Mouse (Mus musculus) neural tube, embryonic 14.5 days (tissue): ENCODE measurements at regions not wholly inside any gene's neighbourhood (a gene's known extent, or its start where the extent isn't known, plus 50 kb on each side); places are given as distances from the start of the nearest gene placed in this dataset.

Experiments
- ATAC-seq: fragments of 200-750 bp; cut with Nextera tagmentation; 2 replicates; pipeline ENCODE4 v1.8.0; 2017; ENCODE audit warnings: low read depth, mild to moderate bottlenecking, moderate TSS enrichment, moderate library complexity
- H3K27ac ChIP-seq: fragments of 300-500 bp; sonication (generic); 2 replicates; pipeline ENCODE4 v1.5.1; 2014; ENCODE audit warnings: low read depth, mild to moderate bottlenecking, control low read depth, low read length, moderate library complexity, mixed read lengths
- H3K27me3 ChIP-seq: fragments of 300-500 bp; sonication (generic); 2 replicates; pipeline ENCODE4 v1.6.1; 2014; ENCODE audit warnings: low read length; ENCODE audit not compliant: control insufficient read depth, insufficient read depth
- H3K36me3 ChIP-seq: fragments of 300-500 bp; sonication (generic); 2 replicates; pipeline ENCODE4 v1.6.1; 2014; ENCODE audit warnings: low read length, mixed read lengths; ENCODE audit not compliant: control insufficient read depth, insufficient read depth
- H3K4me1 ChIP-seq: fragments of 300-500 bp; sonication (generic); 2 replicates; pipeline ENCODE4 v1.6.1; 2014; ENCODE audit warnings: low read length; ENCODE audit not compliant: control insufficient read depth, insufficient read depth
- H3K4me2 ChIP-seq: fragments of 300-500 bp; sonication (generic); 2 replicates; pipeline ENCODE4 v1.6.1; 2014; ENCODE audit warnings: mild to moderate bottlenecking, low read depth, low read length, control low read depth
- H3K4me3 ChIP-seq: fragments of 300-500 bp; sonication (generic); 2 replicates; pipeline ENCODE4 v1.5.1; 2014; ENCODE audit warnings: low read depth, low read length, control low read depth, mixed read lengths
- H3K9ac ChIP-seq: fragments of 300-500 bp; sonication (generic); replicated peaks from 2 replicates; pipeline ENCODE4 v1.6.1; 2014; ENCODE audit warnings: low read depth, mild to moderate bottlenecking, control low read depth, low read length, mixed read lengths
- H3K9me3 ChIP-seq: fragments of 300-500 bp; sonication (generic); 2 replicates; pipeline ENCODE4 v1.6.1; 2016; ENCODE audit warnings: low read length; ENCODE audit not compliant: control insufficient read depth
- WGBS: fragments of 180-500 bp; shearing (Covaris S2); extraction: QIAGEN DNeasy Blood & Tissue Kit; methylation state at CpG from one replicate; pipeline ENCODE4 v1.1.7; 2014; 5-methylcytosine and 5-hydroxymethylcytosine counted together

GRCm38 (mm10) chr12:6211266-6211665 lies 835.8 kb upstream of the Klhl29 start:
- ATAC-seq: no peak
- 41% methylated on average over 1 of the region's 1 CpGs for WGBS

DNA sequence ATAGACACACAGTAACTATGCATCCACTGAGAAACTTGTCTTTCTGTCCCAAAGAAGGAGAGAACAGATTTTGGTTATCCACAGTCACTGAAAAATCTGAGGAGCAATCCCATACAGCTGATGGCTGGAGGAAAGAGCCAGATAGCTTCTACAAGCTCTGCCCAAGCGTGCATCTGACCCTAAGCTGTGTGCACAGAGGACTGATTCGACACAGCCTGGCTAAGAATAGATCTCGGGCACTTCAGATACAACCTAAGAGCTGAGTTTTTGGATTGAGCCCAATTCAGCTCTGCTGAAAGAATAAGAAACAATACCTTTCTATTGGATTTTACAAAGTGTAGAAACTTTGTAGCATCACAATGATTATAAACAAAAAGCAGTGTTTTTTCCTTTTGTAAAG lies 813.8 kb upstream of the Klhl29 start:
- ATAC-seq: no peak

More at GRCm38 (mm10) chr12:6211266-6211665, 835.8 kb upstream of the Klhl29 start:
- no peak overlapping the region for H3K9ac ChIP-seq
- H3K36me3 ChIP-seq: no peaks in the 10 kb centered on the region
- no peak overlapping the region for H3K4me3 ChIP-seq
- H3K4me1 ChIP-seq: no peaks in the 10 kb centered on the region
- no peaks in the 10 kb centered on the region for H3K27me3 ChIP-seq
- H3K9me3 ChIP-seq: no peaks in the 10 kb centered on the region
- H3K27ac ChIP-seq: no peak overlapping the region
- H3K4me2 ChIP-seq: no peak overlapping the region

GRCm38 (mm10) chr12:6168795-6169194 lies 793.3 kb upstream of the Klhl29 start:
- no peaks in the 10 kb centered on the region for H3K36me3 ChIP-seq
- no peak overlapping the region for H3K27ac ChIP-seq
- no peaks in the 10 kb centered on the region for H3K9me3 ChIP-seq
- no peaks in the 10 kb centered on the region for H3K4me1 ChIP-seq
- no peak overlapping the region for H3K4me3 ChIP-seq
- no peaks in the 10 kb centered on the region for H3K27me3 ChIP-seq
- H3K4me2 ChIP-seq: no peak overlapping the region
- H3K9ac ChIP-seq: no peak overlapping the region
- no peak for ATAC-seq

More for the DNA sequence above, 813.8 kb upstream of the Klhl29 start:
- Histone ChIP-seq H3K27ac (no peak overlapping the region), H3K9ac (no peak overlapping the region), H3K4me3 (no peak overlapping the region), H3K27me3 (no peaks in the 10 kb centered on the region), H3K4me2 (no peak overlapping the region), H3K4me1 (no peaks in the 10 kb centered on the region), H3K9me3 (no peaks in the 10 kb centered on the region), H3K36me3 (no peaks in the 10 kb centered on the region)
- 70% methylated on average over 3 of the region's 3 CpGs for WGBS

DNA sequence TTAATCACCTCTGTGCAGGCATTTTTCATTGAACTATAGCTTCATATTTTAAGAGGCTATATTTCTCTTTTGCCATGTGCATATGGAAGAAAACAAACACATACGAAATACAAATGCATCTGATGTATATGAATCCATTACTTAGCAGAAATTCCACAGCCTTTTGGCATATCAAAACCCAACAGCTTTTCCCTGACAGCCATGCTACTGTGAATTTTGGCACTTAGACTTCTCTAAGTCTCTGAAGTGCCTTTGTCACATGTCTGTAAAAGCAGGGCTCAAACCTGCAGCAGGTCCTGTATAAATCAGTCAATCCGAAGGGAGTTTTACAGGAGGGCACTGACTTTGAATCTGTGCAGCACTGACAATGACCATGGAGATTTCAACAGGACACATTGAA lies 778.8 kb upstream of the Klhl29 start:
- Histone ChIP-seq H3K9ac (no peak overlapping the region), H3K4me3 (no peak overlapping the region)
- 79% methylated on average over 2 of the region's 2 CpGs for WGBS

DNA sequence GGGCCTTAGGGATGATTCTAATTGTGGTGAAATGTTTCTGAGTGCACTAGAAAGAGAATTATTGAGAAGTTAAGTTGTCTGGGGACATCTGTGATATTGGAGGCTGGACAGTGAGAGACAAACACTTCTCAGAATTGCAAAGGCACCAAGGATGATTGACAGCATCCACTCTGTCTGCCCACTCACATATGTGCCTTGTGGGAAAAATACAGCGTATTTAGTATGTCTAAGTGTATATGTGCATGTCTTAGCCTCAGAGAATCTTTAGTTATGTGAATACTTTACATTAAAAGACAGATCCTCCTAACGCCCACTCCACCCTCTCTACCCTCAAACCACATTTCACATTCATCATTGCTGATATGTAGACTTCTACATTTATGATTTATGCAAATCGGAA lies 776.0 kb upstream of the Klhl29 start:
- no peak overlapping the region for H3K9ac ChIP-seq
- no peak overlapping the region for H3K27ac ChIP-seq
- no peak overlapping the region for H3K4me3 ChIP-seq
- H3K9me3 ChIP-seq: no peaks in the 10 kb centered on the region
- H3K36me3 ChIP-seq: no peaks in the 10 kb centered on the region
- no peak overlapping the region for H3K4me2 ChIP-seq
- H3K4me1 ChIP-seq: no peaks in the 10 kb centered on the region
- ATAC-seq: no peak
- no peaks in the 10 kb centered on the region for H3K27me3 ChIP-seq
- WGBS: 83% methylated on average over 3 of the region's 3 CpGs

More for the DNA sequence above, 778.8 kb upstream of the Klhl29 start:
- Histone ChIP-seq H3K27ac (no peak overlapping the region), H3K4me1 (no peaks in the 10 kb centered on the region), H3K36me3 (no peaks in the 10 kb centered on the region), H3K4me2 (no peak overlapping the region), H3K9me3 (no peaks in the 10 kb centered on the region), H3K27me3 (no peaks in the 10 kb centered on the region)
- no peak for ATAC-seq

DNA sequence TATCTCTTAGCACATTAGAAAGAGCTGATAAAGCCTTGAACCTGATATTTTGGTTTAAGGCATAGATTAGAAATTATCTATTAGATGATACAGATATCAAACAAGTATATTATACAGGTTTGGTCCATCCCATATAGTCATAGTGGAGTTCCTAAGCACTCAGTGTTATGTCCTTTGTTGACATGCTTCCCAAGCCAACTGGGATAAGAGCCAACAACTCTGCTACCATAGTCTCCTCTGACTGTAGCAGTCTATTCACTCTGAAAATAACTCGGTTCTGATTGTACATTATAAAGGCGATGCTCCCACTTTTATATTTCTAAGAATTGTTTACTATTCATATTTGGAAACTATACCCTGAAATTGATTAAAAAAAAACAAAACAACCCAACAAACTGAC lies 757.0 kb upstream of the Klhl29 start:
- H3K9ac ChIP-seq: no peak overlapping the region
- H3K4me1 ChIP-seq: no peaks in the 10 kb centered on the region
- no peaks in the 10 kb centered on the region for H3K27me3 ChIP-seq
- no peak overlapping the region for H3K4me2 ChIP-seq
- H3K4me3 ChIP-seq: no peak overlapping the region
- 92% methylated on average over 2 of the region's 2 CpGs for WGBS
- no peak overlapping the region for H3K27ac ChIP-seq
- no peaks in the 10 kb centered on the region for H3K36me3 ChIP-seq
- H3K9me3 ChIP-seq: no peaks in the 10 kb centered on the region
- ATAC-seq: no peak

- Histone ChIP-seq H3K27me3 (no peaks in the 10 kb centered on the region), H3K9ac (no peak overlapping the region), H3K4me1 (no peaks in the 10 kb centered on the region), H3K27ac (no peak overlapping the region), H3K9me3 (no peaks in the 10 kb centered on the region), H3K4me3 (no peak overlapping the region), H3K36me3 (no peaks in the 10 kb centered on the region), H3K4me2 (no peak overlapping the region)
- ATAC-seq: no peak
- WGBS: 90% methylated on average over 3 of the region's 3 CpGs
Measured at GRCm38 (mm10) chr12:6119557-6119956, 744.1 kb upstream of the Klhl29 start.

- no peak overlapping the region for H3K4me3 ChIP-seq
- 84% methylated on average over 1 of the region's 1 CpGs for WGBS
- H3K4me1 ChIP-seq: no peaks in the 10 kb centered on the region
- no peak overlapping the region for H3K27ac ChIP-seq
- no peak overlapping the region for H3K4me2 ChIP-seq
- H3K9me3 ChIP-seq: no peaks in the 10 kb centered on the region
- no peaks in the 10 kb centered on the region for H3K27me3 ChIP-seq
- H3K9ac ChIP-seq: no peak overlapping the region
- no peak for ATAC-seq
- H3K36me3 ChIP-seq: no peaks in the 10 kb centered on the region
Measured at GRCm38 (mm10) chr12:6115254-6115653, 739.8 kb upstream of the Klhl29 start.

GRCm38 (mm10) chr12:6097295-6097694 lies 721.8 kb upstream of the Klhl29 start:
- H3K4me3 ChIP-seq: no peak overlapping the region
- no peaks in the 10 kb centered on the region for H3K36me3 ChIP-seq
- no peak for ATAC-seq
- H3K4me2 ChIP-seq: no peak overlapping the region
- no peaks in the 10 kb centered on the region for H3K27me3 ChIP-seq
- WGBS: 70% methylated on average over 1 of the region's 1 CpGs
- no peaks in the 10 kb centered on the region for H3K9me3 ChIP-seq
- H3K9ac ChIP-seq: no peak overlapping the region
- no peaks in the 10 kb centered on the region for H3K4me1 ChIP-seq
- no peak overlapping the region for H3K27ac ChIP-seq
